Mouse (Mus musculus): Measurements from ENCODE around the gene Btbd19.

DNA sequence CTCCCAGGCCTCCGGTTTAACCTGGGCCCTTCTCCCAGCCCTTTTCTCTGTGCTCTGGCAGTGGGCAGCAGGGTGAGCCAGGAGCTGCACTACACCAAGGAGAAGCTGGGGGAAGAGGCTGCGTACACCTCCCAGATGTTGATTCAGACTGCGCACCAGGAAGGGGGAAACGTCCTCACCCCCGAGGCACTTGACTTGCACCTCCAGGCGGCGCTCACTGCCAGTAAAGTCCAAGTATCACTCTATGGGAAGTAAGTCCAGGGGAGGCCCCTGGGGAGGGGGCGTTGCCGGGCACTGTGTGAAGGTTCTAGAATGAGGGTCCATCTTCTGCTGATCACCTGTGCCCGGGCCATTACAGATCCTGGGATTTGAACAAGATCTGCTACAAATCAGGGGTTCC lies 20.9 kb downstream of the Btbd19 start:
- no peak for TF ChIP-seq CTCF (IDR thresholded peaks at IDR 0.05)
- no peak for TF ChIP-seq POLR2A (IDR thresholded peaks at IDR 0.05; ENCODE audit: insufficient read depth, low read depth, low read length)
- TF ChIP-seq EP300 (IDR thresholded peaks at IDR 0.05; ENCODE audit: insufficient read depth, low read depth, low read length) = no peak

All from heart, adult 2 months (tissue).